Mouse (Mus musculus) midbrain, embryonic 10.5 days (tissue): ENCODE data around the gene Pid1. TPM values are rescaled to one million over a fixed set of nuclear protein-coding genes. Genes with fewer than 3 reads are reported as not detected.

ENCODE experiments used
- DNase-seq: peaks from one replicate; pipeline ENCODE4 v3.0.0-alpha.2; 2017; ENCODE audit warnings: low spot score
- H3K27ac ChIP-seq: fragments of 300-500 bp; sonication (generic); replicated peaks from 2 replicates; pipeline ENCODE4 v1.5.1; 2016; ENCODE audit warnings: mild to moderate bottlenecking
- H3K27me3 ChIP-seq: fragments of 300-500 bp; sonication (generic); 2 replicates; pipeline ENCODE4 v1.6.1; 2016; ENCODE audit warnings: low read depth, mild to moderate bottlenecking; ENCODE audit not compliant: poor library complexity, severe bottlenecking
- H3K36me3 ChIP-seq: fragments of 300-500 bp; sonication (generic); 2 replicates; pipeline ENCODE4 v1.6.1; 2016; ENCODE audit warnings: mild to moderate bottlenecking, moderate library complexity
- H3K4me1 ChIP-seq: fragments of 300-500 bp; sonication (generic); 2 replicates; pipeline ENCODE4 v1.6.1; 2016
- H3K4me3 ChIP-seq: fragments of 300-500 bp; sonication (generic); 2 replicates; pipeline ENCODE4 v1.5.1; 2016; ENCODE audit warnings: mild to moderate bottlenecking, moderate library complexity
- H3K9me3 ChIP-seq: fragments of 300-500 bp; sonication (generic); replicated peaks from 2 replicates; pipeline ENCODE4 v1.6.1; 2016; ENCODE audit warnings: mild to moderate bottlenecking
- WGBS: fragments of 180-500 bp; shearing (Covaris S2); methylation state at CpG from one replicate; pipeline ENCODE4 v1.1.7; 2016; 5-methylcytosine and 5-hydroxymethylcytosine counted together
- microRNA-seq: library from miRNA; unstranded; fragments of <30 nt; microRNA quantifications from one replicate; pipeline ENCODE4, GENCODE M21; 2017
- polyA plus RNA-seq: library from polyadenylated mRNA; unstranded; fragments of >200 nt; fragmentation: Nextera tagmentation; extraction: Ambion mirVana; gene quantifications from 2 replicates; pipeline ENCODE4 v1.2.1, GENCODE M21; 2016

Gene Pid1
- polyA plus RNA-seq, 1 experiment from 2014 or later: 9.6 TPM

GRCm38 (mm10) chr1:84025746-84026145 lies 338.2 kb downstream of the Pid1 start:
- Histone ChIP-seq H3K4me3 (no peak overlapping the region), H3K36me3 (no peaks in the 10 kb centered on the region), H3K27ac (no peak overlapping the region), H3K4me1 (no peaks in the 10 kb centered on the region), H3K27me3 (no peaks in the 10 kb centered on the region), H3K9me3 (no peaks in the 10 kb centered on the region)
- DNase-seq: no peak
- 94% methylated on average over 1 of the region's 1 CpGs for WGBS

GRCm38 (mm10) chr1:84012871-84013375 lies 351.1 kb downstream of the Pid1 start:
- H3K9me3 ChIP-seq: no peaks in the 10 kb centered on the region
- no peaks in the 10 kb centered on the region for H3K36me3 ChIP-seq
- H3K27me3 ChIP-seq: no peaks in the 10 kb centered on the region
- no peak overlapping the region for H3K4me3 ChIP-seq
- DNase-seq: no peak
- WGBS: 79% methylated on average over 4 of the region's 4 CpGs
- H3K4me1 ChIP-seq: no peaks in the 10 kb centered on the region
- no peak overlapping the region for H3K27ac ChIP-seq

- Histone ChIP-seq H3K27me3 (no peaks in the 10 kb centered on the region), H3K4me1 (no peaks in the 10 kb centered on the region), H3K9me3 (no peaks in the 10 kb centered on the region), H3K4me3 (no peak overlapping the region), H3K27ac (no peak overlapping the region), H3K36me3 (no peaks in the 10 kb centered on the region)
- DNase-seq: no peak
- 90% methylated on average over 4 of the region's 4 CpGs for WGBS
Observed at GRCm38 (mm10) chr1:84002630-84003029, 361.4 kb downstream of the Pid1 start.

Small RNA genes lying within 50 kb of the gene (microRNA-seq; reads per million reads assigned to microRNA genes)
- gene Mir6353: not detected
